Mouse (Mus musculus) monocyte, adult 5-6 weeks (primary cell): Measurements from ENCODE around the gene Sds. TPM values are rescaled to one million over a fixed set of nuclear protein-coding genes. Genes with fewer than 3 reads are reported as not detected.

Source experiments
- ATAC-seq: fragments of 153-309, 156-312 bp; replicated peaks from 2 replicates; pipeline ENCODE4 v1.8.0; 2017; ENCODE audit warnings: mild to moderate bottlenecking; ENCODE audit not compliant: low TSS enrichment, insufficient number of reproducible peaks, severe bottlenecking, poor library complexity, low FRiP score
- total RNA-seq: library from RNA; stranded (forward); fragments of 200-1000, 200-491, 200-594 nt; gene quantifications from 3 replicates; pipeline ENCODE4 v1.2.3, GENCODE M21; 2017

Gene Sds
- total RNA-seq, 1 experiment from 2014 or later: not detected

DNA sequence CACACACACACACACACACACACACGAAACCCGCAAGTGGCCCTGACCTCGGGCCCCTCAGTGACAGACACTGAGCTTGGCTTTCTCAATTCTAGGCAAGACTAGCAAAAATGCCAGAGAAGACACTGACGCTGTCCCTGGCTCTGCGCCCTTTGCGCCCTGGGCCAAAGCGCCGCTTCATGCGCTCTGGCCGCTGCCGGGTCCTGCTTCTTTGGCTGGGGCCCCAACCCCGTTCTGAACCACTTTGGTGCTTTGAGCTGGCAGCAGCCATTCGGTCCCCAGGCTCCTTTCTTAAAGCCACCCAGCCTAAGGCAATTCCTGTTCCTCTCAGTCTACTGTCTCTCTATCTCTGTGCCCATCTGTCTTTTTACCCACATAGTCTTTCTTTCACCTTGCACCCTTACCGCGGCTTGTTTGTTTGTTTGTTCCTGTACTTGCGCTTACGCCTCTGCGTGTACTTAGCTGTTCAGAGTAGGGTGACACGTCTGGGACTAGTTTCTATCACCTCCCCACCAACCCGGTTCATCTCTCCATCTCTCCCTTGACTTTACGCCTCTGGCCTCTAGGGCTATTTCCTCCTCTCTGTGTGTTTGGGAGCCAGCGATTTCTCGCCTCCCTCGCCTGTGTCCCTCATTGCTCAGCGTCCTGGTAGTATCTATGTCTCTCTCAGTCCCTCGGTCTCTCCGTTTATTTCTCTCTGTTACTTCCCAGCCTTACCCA, 37.2 kb upstream of the Sds start:
- ATAC-seq: no peak

- ATAC-seq: no peak
Observed at GRCm38 (mm10) chr5:120439887-120440670, 36.2 kb upstream of the Sds start.

- ATAC-seq: no peak
Observed at GRCm38 (mm10) chr5:120440733-120441132, 35.6 kb upstream of the Sds start.

DNA sequence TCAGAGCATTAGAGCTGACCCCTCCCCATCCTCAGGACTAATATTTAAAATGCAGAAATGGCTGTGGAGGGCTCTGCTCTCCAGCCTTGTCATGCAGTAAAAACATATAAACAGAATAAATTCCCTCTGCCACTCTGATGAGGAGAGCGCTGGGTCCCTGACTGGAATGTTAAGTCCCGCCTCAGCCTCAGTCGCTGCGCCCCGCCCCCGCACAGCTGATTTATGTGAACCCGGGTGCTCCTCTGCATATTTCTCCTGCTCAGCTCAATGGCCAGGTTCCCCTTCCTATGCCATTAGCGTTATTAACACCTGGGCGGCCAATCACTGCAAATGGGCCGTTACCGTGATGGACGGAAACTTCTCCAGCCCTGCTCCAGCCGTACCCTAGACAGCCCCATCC, 29.0 kb upstream of the Sds start:
- ATAC-seq: no peak

GRCm38 (mm10) chr5:120454756-120455337, 21.5 kb upstream of the Sds start:
- ATAC-seq: no peak

DNA sequence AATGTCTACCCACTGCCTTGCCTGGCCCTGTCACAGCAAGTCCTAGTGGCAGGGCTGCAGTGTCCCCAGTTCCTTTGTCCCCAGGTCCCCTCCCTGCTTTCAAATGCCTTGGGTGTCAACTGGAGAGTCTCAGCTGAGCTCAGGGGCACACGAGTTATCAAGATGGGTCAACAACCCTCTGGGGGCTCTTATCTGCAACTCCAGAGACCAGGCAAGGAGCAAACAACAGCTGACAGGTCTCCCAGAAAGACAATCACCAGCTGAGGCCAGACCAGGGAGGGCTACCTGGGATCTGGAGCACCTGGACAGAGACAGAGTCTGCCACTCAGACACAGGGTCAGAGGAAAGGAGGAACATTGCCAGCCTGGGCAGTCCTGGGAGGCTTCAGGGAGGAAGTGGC, 20.1 kb upstream of the Sds start:
- ATAC-seq: no peak

- ATAC-seq: no peak
Observed at GRCm38 (mm10) chr5:120456841-120457554, 19.3 kb upstream of the Sds start.

GRCm38 (mm10) chr5:120457628-120458027, 18.7 kb upstream of the Sds start:
- no peak for ATAC-seq

GRCm38 (mm10) chr5:120459133-120459532, 17.2 kb upstream of the Sds start:
- no peak for ATAC-seq

DNA sequence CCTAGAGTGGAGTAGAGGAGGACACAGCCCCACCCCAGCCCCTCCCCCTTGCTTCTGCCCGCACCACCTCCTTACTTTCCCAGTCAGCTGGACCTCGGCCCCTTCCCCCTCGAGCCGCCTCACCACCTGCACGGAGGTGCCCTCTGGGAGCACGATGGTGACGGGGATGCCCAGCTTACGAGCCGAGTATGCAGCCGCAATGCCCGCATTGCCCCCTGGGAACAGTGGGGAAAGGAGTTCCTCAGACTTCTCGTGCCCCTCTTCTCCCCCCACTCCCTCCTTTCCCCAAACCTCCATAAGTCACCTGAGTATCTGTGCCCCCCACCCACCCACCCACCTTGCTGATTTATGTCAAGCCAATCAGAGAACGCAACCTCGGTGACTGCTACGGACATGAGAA, 14.4 kb upstream of the Sds start:
- ATAC-seq: no peak

GRCm38 (mm10) chr5:120464321-120464720, 12.0 kb upstream of the Sds start:
- no peak for ATAC-seq

- ATAC-seq: no peak
Observed at GRCm38 (mm10) chr5:120465062-120465461, 11.3 kb upstream of the Sds start.

DNA sequence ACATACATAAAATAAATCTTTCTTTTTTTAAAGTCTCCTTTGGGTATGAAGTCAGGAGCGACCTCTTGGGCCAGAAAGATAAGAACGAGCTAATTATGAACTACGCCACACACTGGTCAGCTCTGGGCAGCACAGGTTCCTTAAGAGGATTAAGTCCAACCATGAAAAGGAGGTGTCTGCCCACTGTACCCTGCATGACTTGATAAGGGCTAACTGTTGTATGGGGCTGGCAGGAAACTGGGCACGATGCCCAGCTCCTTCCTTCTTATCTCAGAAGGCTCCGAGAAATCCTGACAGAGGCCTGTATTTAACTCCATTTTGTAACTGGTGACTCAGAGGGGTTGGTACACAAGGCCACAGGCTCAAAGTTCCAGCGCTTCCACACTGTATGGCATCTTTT, 10.5 kb upstream of the Sds start:
- no peak for ATAC-seq

DNA sequence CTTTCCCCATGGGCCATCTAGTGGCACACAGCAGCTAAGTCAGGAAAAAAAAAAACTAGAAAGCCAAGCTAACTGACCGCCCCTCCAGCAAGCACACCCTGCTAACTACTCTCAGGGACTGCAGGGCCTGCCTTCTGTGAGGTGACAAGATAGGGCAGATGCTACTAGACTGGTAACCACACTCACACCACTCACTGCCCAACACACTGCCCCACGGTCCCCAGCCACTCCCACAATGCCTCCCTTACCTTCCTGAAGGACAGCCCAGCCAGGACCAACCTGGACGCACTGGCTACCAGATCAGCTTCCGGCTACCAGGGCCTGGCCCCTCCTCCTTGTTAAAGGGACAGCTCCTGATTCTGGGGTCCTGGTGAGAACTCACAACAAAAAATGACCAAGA, 9.3 kb upstream of the Sds start:
- no peak for ATAC-seq

GRCm38 (mm10) chr5:120468336-120468735, 8.0 kb upstream of the Sds start:
- no peak for ATAC-seq

DNA sequence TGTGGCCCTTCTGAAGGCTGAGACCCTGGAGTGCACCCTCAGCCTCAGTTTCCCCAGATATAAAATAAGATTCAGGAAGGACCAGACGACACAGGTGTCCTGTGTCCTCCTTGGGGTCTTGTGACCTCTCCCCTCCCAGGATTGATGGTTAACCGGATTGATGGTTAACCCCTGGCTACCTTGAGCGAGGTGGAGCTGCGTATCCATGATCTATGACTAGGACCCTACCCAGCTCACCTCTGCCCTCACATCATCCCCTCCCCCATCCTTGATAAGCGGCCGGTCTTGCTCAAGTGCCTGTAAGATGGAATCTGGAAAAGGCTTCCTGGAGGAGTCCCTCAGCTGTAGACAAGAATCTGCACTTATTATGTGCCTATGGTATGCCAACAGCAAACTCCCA, 7.5 kb upstream of the Sds start:
- no peak for ATAC-seq

GRCm38 (mm10) chr5:120471538-120471937, 4.8 kb upstream of the Sds start:
- no peak for ATAC-seq

- no peak for ATAC-seq
Observed at GRCm38 (mm10) chr5:120472770-120473169, 3.6 kb upstream of the Sds start, which contains the start of gene Sdsl. TSS of gene Sdsl (minus strand) at chr5:120472810.

GRCm38 (mm10) chr5:120473361-120473760, 3.0 kb upstream of the Sds start:
- no peak for ATAC-seq
